Mouse (Mus musculus) T-helper 2 cell (primary cell): ENCODE data around the gene Dusp19.

Experiments
- in situ Hi-C: fragments of 300-600 bp; cut with MboI, MseI; formaldehyde crosslinking; loops from one replicate; pipeline ENCODE4 v1.15.1; 2025; ENCODE audit warnings: high pct_unique_total_duplicates

The Dusp19 gene

DNA sequence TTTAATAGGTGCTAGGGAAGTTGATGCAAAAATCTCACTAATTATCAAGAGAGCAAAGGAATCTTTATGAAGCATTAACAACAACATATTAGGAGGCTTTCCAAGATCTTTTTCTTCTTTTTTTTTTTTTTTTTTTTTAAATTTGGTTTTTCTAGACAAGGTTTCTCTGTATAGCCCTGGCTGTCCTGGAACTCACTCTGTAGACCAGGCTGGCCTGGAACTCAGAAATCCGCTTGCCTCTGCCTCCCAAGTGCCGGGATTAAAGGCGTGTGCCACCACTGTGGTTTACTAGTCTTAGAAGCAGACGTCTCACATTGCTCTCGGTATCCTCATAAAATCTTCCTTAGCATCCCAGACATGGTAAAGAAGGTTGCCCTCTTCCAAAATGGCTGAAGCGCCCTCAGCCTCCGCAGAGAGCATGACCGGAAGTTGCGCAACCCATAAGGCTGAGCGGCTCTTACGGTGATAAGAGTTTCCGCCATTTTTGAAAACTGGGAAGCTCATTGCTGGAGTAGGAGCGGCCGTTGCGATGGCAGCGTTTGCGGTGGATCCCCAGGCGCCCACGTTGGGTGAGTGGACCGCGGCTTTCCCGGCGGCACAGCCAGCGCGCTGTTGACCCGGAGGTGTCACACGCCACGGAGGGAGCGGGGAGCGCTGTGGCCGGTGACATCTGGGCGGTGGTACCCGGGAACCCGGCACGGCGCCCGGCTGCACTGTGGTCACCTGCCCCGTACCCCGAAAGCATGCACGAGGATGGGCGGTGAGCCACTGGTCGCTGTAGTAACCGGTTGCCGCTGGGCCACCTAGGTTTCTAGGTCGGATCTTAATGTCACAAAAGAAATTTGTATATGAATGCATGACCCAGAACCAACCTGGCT is 21.8 kb downstream of the Dusp19 start:
- in situ Hi-C loops: no loop called here

DNA sequence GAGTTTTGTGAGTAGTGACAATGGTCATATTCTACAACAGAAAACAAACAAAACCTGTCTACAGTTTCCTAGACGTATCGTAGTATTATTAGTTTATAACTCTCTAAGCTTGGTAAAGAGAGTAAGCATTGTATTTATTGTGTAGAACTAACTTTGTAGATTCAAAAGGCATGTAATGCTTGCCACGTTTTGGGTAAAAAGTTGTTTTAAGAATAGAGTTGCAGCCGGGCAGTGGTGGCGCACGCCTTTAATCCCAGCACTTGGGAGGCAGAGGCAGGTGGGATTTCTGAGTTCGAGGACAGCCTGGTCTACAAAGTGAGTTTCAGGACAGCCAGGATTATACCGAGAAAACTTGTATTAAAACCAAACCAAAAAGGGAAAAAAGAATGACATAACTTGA is 22.6 kb downstream of the Dusp19 start:
- in situ Hi-C loops: no loop called here

DNA sequence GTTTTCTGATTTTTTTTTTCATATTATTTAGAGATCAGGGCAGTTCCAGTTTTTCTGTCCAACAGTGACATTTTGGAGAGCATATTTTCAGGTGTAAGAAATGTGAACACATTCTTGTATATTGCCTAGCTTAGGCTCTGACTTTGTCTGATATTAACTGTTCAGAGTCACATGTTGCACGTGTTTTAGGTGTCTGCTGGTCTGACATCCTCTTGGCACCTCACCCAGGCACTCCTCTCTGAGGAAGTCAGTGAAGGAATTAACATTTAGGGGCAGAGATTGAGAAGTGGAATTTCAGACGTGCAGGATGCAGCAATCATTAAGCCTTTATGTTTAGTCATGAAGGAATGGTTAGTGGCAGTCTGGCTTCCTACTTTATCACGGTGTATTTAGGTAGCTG is 23.0 kb downstream of the Dusp19 start:
- in situ Hi-C loops: no loop called here

- in situ Hi-C loops: no loop called here
Measured at GRCm38 (mm10) chr2:80661414-80661813, 44.6 kb downstream of the Dusp19 start.

DNA sequence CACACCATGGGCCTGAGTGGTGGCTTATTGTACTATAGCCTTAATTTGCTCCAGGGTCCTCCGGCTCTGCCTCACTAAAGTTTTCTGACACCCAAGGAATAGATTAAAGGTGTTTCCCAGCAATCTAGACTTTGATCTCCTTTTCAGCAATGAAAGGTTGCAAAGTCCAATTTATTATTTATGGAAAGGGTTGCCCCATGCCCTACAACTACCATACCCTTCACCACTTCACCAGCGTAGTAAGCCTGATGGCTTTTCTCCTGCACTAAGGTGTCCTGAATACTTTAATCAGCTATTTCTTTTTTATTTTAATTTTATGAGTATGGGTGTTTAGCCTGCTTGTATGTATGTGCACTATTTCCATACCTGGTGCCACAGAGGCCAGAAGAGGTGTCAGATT is 45.8 kb downstream of the Dusp19 start:
- in situ Hi-C loops: no loop called here

DNA sequence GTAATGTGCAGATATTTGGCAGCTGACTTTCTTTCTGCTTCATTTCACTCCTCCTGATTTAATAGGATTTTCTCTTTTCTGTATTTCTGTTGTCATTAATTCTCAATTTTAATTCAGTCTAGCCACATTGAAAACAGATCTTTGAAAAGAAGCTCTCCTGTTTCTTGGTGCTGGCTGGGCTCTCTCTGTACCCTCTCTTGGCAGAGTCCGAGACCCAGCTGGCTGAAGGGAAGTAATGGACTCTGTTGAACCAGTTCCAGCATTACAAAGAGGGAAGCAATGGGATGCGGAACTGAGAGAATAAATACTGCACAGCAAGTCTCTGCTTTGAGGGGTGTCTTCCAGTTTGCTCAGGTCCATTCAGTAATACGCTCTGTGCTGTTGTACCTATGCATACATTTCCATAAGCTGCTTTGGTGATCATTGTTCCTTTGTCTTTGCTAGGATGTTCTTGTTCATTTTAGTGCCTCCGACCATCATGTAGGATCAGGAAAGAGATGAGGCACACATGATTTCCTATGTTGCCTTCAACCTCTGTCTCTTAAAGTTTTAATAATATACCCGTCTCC is 50.6 kb downstream of the Dusp19 start:
- in situ Hi-C loops: no loop called here

DNA sequence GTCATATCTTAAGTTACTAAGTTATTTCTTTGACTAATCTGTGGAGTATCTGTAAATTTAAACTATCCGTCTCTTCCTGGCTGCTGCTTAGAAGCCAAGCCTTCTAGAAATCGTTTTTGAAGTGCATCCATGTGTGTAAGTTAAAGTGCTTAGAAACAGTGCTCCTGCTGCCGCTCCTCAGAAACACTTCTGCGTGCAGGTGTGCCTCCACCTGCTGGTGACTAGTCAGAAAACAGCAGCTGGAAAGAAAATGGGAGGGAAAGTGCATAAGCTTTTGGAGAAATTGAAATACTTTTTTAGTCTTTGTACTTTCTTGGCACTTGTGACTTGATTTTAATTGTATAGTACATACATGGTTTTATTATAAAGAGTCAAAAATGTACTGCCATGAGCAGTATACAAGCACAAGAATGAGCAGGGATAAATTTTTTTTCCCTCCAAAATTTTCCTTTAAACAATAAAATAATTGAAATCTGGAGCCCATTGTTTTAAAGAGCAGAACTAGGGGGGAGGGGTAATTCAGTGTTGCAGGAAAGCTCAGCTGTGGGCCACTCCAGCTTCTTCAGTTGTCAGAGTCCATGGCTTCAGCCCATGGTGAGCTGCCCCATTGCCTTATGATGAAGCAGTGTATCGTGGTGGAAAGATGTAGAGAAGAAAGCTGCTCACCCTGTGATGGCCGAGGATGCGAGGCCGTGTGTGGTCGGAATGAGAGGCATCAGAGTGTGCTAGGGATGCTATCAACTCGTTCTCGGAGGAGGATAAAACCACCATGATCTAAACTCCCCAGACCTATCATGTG is 53.2 kb downstream of the Dusp19 start:
- in situ Hi-C loops: no loop called here

GRCm38 (mm10) chr2:80678803-80679202 is 62.0 kb downstream of the Dusp19 start:
- in situ Hi-C loops: no loop called here
